8 mouse cellular contexts compared by ENCODE assay signal in the genomic region with DNA sequence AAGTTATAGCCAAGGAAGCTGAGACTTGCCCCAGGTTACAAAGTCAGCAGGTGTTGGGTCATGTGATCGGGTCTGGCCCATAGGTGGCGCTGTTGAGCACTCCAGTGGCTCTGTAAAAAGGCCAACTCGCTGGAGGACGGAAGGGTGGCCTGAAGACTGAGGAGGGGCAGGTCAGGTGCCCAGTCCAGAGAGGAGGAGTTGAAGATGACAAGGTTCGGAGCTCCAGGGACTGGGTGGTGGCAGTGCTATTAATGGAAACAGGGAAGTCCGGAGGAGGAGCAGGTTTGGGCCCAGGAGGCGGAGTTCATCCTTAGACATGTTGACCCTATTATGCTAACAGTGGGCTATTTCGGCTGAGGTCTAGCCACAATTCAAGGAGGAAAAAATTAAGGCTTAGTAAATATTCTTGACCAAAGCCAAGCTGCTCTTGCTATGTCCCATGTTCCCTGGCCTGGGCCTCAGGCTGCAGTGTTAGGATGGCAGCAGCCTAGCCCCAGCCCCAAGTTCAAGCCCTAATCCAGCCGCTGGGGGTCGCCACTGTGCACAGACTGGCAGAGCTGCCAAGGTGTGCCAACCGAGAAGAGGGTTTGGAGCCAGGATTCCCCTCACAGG.
DNase-seq lines count a peak whose midpoint lies in the region; ATAC-seq lines count a peak whose summit lies in the region.

No protein-coding gene starts in this region.

- H3K4me2 ChIP-seq in midbrain, embryonic 11.5 days = no peak overlapping the region

- peak overlapping the region; percentile 63 for H3K27ac ChIP-seq in limb, embryonic 10.5 days
- H3K27ac ChIP-seq in midbrain, embryonic 11.5 days (ENCODE audit: low read depth, low read length) = no peak overlapping the region; the same call in 1 of the 2 replicates

- H3K36me3 ChIP-seq in limb, embryonic 10.5 days = no peaks in the 10 kb centered on the region
- no peaks in the 10 kb centered on the region for H3K36me3 ChIP-seq in midbrain, embryonic 11.5 days (ENCODE audit: control insufficient read depth, insufficient read depth, low read length)

- no peaks in the 10 kb centered on the region; the same call in 1 of the 2 replicates for H3K27me3 ChIP-seq in limb, embryonic 10.5 days (ENCODE audit: low read depth, poor library complexity, severe bottlenecking)
- no peaks in the 10 kb centered on the region for H3K27me3 ChIP-seq in midbrain, embryonic 11.5 days (ENCODE audit: control insufficient read depth, insufficient read depth, low read length)

- peak; percentile 93 for DNase-seq in adrenal gland, adult 8-10 months
- DNase-seq in embryo, embryonic 11.5 days (ENCODE audit: low read depth, low spot score) = peak; percentile 65
- peak; percentile 93 to 96 for DNase-seq in heart, adult 18-20 months
- DNase-seq in kidney, adult 11 months = peak; percentile 96
- DNase-seq in limb, embryonic 10.5 days (ENCODE audit: low spot score) = peak; percentile 94
- DNase-seq in midbrain, embryonic 11.5 days (ENCODE audit: low spot score, missing footprints) = peak; percentile 98
- peak; percentile 81 for DNase-seq in right cerebral cortex, postnatal 4 days
- peak; percentile 91 for DNase-seq in yolk sac, embryonic 10.5 days (ENCODE audit: low spot score)

- H3K4me1 ChIP-seq in limb, embryonic 10.5 days = peaks cover 75% of the 10 kb centered on the region
- H3K4me1 ChIP-seq in midbrain, embryonic 11.5 days (ENCODE audit: control insufficient read depth, insufficient read depth, low read length) = peaks cover 9% of the 10 kb centered on the region; the same call in 1 of the 2 replicates

- ATAC-seq in midbrain, embryonic 11.5 days (ENCODE audit: low FRiP score) = peak; percentile 68

- no peak overlapping the region for H3K9ac ChIP-seq in midbrain, embryonic 11.5 days (ENCODE audit: low read length)

- 18% methylated on average over 11 of the region's 11 CpGs for WGBS in limb, embryonic 10.5 days
- 20% methylated on average over 11 of the region's 11 CpGs for WGBS in midbrain, embryonic 11.5 days

- H3K4me3 ChIP-seq in limb, embryonic 10.5 days = 0 out of 2 replicates have a peak overlapping the region, but pooled peaks have one; percentile 20
- no peak overlapping the region for H3K4me3 ChIP-seq in midbrain, embryonic 11.5 days (ENCODE audit: low read depth, low read length)

- H3K9me3 ChIP-seq in limb, embryonic 10.5 days (replicated peaks) = no peaks in the 10 kb centered on the region
- no peaks in the 10 kb centered on the region for H3K9me3 ChIP-seq in midbrain, embryonic 11.5 days (ENCODE audit: control insufficient read depth, low read length)
